Mouse (Mus musculus): ENCODE results near the gene Rab3il1. TPM values are rescaled to one million over a fixed set of nuclear protein-coding genes. Genes with fewer than 3 reads are reported as not detected.

Rab3il1 gene
- polyA plus RNA-seq, 1 experiment = 4.5 TPM

- Histone ChIP-seq H3K36me3 (ENCODE audit: control insufficient read depth, insufficient read depth) (no peaks in the 10 kb centered on the region), H3K27me3 (ENCODE audit: control insufficient read depth, insufficient read depth, insufficient read length) (no peaks in the 10 kb centered on the region), H3K79me2 (ENCODE audit: control insufficient read depth, insufficient read depth) (no peaks in the 10 kb centered on the region), H3K79me3 (ENCODE audit: low read depth) (no peaks in the 10 kb centered on the region), H3K4me3 (ENCODE audit: insufficient read depth, poor library complexity, severe bottlenecking) (no peak overlapping the region), H3ac (ENCODE audit: control insufficient read depth, insufficient read length, low read depth) (no peak overlapping the region)
- TF ChIP-seq MYOD1 (IDR thresholded peaks at IDR 0.05; ENCODE audit: control insufficient read depth, insufficient read length, low read depth) = peak; percentile 55
- no peak for TF ChIP-seq CEBPB (IDR thresholded peaks at IDR 0.05; ENCODE audit: low read depth)
These were observed 11.9 kb downstream of the Rab3il1 start for GRCm38 (mm10) chr19:10013348-10013747.

GRCm38 (mm10) chr19:10013913-10014312 is 12.4 kb downstream of the Rab3il1 start:
- TF ChIP-seq MYOD1 (IDR thresholded peaks at IDR 0.05; ENCODE audit: control insufficient read depth, insufficient read length, low read depth) = no peak
- no peak for TF ChIP-seq FOSL1 (IDR thresholded peaks at IDR 0.05; ENCODE audit: insufficient read depth, low read length, poor library complexity, severe bottlenecking)
- no peak for TF ChIP-seq CEBPB (IDR thresholded peaks at IDR 0.05; ENCODE audit: low read depth)
- TF ChIP-seq USF1 (IDR thresholded peaks at IDR 0.05; ENCODE audit: low read depth) = no peak
- TF ChIP-seq MAX (IDR thresholded peaks at IDR 0.05) = no peak
- TF ChIP-seq CTCF (IDR thresholded peaks at IDR 0.05; ENCODE audit: control insufficient read depth, insufficient read depth, insufficient read length) = no peak
- TF ChIP-seq MYOG (IDR thresholded peaks at IDR 0.05; ENCODE audit: control insufficient read depth, extremely low read depth, insufficient read length) = no peak
- no peaks in the 10 kb centered on the region for H3K36me3 ChIP-seq (ENCODE audit: control insufficient read depth, insufficient read depth)
- H3K4me3 ChIP-seq (ENCODE audit: insufficient read depth, poor library complexity, severe bottlenecking) = no peak overlapping the region
- no peaks in the 10 kb centered on the region for H3K79me2 ChIP-seq (ENCODE audit: control insufficient read depth, insufficient read depth)
- no peaks in the 10 kb centered on the region for H3K27me3 ChIP-seq (ENCODE audit: control insufficient read depth, insufficient read depth, insufficient read length)
- H3ac ChIP-seq (ENCODE audit: control insufficient read depth, insufficient read length, low read depth) = no peak overlapping the region
- no peaks in the 10 kb centered on the region for H3K79me3 ChIP-seq (ENCODE audit: low read depth)

DNA sequence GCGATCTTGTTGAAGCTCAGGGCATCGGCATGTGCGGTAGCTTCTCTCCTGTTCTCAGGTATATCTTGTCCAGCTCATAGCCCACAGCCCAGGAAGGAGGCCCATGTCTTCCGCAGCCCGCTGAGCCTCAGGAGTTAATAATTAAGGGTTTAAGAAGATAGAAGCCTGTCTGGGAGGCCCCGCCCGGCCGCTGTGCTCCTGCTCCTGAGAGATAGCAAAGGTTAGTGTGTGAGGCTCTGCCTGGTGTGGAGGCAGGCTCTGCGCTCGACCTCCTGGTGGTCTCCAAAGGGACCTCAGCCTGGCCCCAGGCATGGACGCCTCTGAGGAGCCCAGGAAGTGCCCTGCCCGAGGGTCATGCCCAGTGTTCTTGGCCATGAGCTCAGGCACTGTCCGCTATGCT is 13.4 kb downstream of the Rab3il1 start:
- TF ChIP-seq USF1 (IDR thresholded peaks at IDR 0.05; ENCODE audit: low read depth) = no peak
- TF ChIP-seq CTCF (IDR thresholded peaks at IDR 0.05; ENCODE audit: control insufficient read depth, insufficient read depth, insufficient read length) = no peak
- no peak for TF ChIP-seq MYOD1 (IDR thresholded peaks at IDR 0.05; ENCODE audit: control insufficient read depth, insufficient read length, low read depth)
- no peak for TF ChIP-seq MAX (IDR thresholded peaks at IDR 0.05)
- TF ChIP-seq CEBPB (IDR thresholded peaks at IDR 0.05; ENCODE audit: low read depth) = no peak
- TF ChIP-seq FOSL1 (IDR thresholded peaks at IDR 0.05; ENCODE audit: insufficient read depth, low read length, poor library complexity, severe bottlenecking) = no peak
- TF ChIP-seq MYOG (IDR thresholded peaks at IDR 0.05; ENCODE audit: control insufficient read depth, extremely low read depth, insufficient read length) = no peak
- Histone ChIP-seq H3K4me3 (ENCODE audit: insufficient read depth, poor library complexity, severe bottlenecking) (no peak overlapping the region), H3K79me3 (ENCODE audit: low read depth) (no peaks in the 10 kb centered on the region), H3K36me3 (ENCODE audit: control insufficient read depth, insufficient read depth) (no peaks in the 10 kb centered on the region), H3K79me2 (ENCODE audit: control insufficient read depth, insufficient read depth) (no peaks in the 10 kb centered on the region), H3ac (ENCODE audit: control insufficient read depth, insufficient read length, low read depth) (no peak overlapping the region), H3K27me3 (ENCODE audit: control insufficient read depth, insufficient read depth, insufficient read length) (no peaks in the 10 kb centered on the region)

GRCm38 (mm10) chr19:10015442-10015841 is 14.0 kb downstream of the Rab3il1 start:
- TF ChIP-seq CEBPB (IDR thresholded peaks at IDR 0.05; ENCODE audit: low read depth) = no peak
- no peak for TF ChIP-seq MYOG (IDR thresholded peaks at IDR 0.05; ENCODE audit: control insufficient read depth, extremely low read depth, insufficient read length)
- no peak for TF ChIP-seq USF1 (IDR thresholded peaks at IDR 0.05; ENCODE audit: low read depth)
- TF ChIP-seq FOSL1 (IDR thresholded peaks at IDR 0.05; ENCODE audit: insufficient read depth, low read length, poor library complexity, severe bottlenecking) = no peak
- TF ChIP-seq CTCF (IDR thresholded peaks at IDR 0.05; ENCODE audit: control insufficient read depth, insufficient read depth, insufficient read length) = no peak
- TF ChIP-seq MYOD1 (IDR thresholded peaks at IDR 0.05; ENCODE audit: control insufficient read depth, insufficient read length, low read depth) = no peak
- no peak for TF ChIP-seq MAX (IDR thresholded peaks at IDR 0.05)
- H3K79me3 ChIP-seq (ENCODE audit: low read depth) = no peaks in the 10 kb centered on the region
- H3K27me3 ChIP-seq (ENCODE audit: control insufficient read depth, insufficient read depth, insufficient read length) = no peaks in the 10 kb centered on the region
- H3K4me3 ChIP-seq (ENCODE audit: insufficient read depth, poor library complexity, severe bottlenecking) = no peak overlapping the region
- no peak overlapping the region for H3ac ChIP-seq (ENCODE audit: control insufficient read depth, insufficient read length, low read depth)
- no peaks in the 10 kb centered on the region for H3K79me2 ChIP-seq (ENCODE audit: control insufficient read depth, insufficient read depth)
- H3K36me3 ChIP-seq (ENCODE audit: control insufficient read depth, insufficient read depth) = no peaks in the 10 kb centered on the region

GRCm38 (mm10) chr19:10016151-10016550 is 14.7 kb downstream of the Rab3il1 start:
- Histone ChIP-seq H3ac (ENCODE audit: control insufficient read depth, insufficient read length, low read depth) (no peak overlapping the region), H3K27me3 (ENCODE audit: control insufficient read depth, insufficient read depth, insufficient read length) (no peaks in the 10 kb centered on the region), H3K36me3 (ENCODE audit: control insufficient read depth, insufficient read depth) (no peaks in the 10 kb centered on the region), H3K4me3 (ENCODE audit: insufficient read depth, poor library complexity, severe bottlenecking) (no peak overlapping the region), H3K79me3 (ENCODE audit: low read depth) (no peaks in the 10 kb centered on the region), H3K79me2 (ENCODE audit: control insufficient read depth, insufficient read depth) (no peaks in the 10 kb centered on the region)
- TF ChIP-seq USF1 (IDR thresholded peaks at IDR 0.05; ENCODE audit: low read depth) (no peak), MYOD1 (IDR thresholded peaks at IDR 0.05; ENCODE audit: control insufficient read depth, insufficient read length, low read depth) (no peak), MYOG (IDR thresholded peaks at IDR 0.05; ENCODE audit: control insufficient read depth, extremely low read depth, insufficient read length) (no peak), FOSL1 (IDR thresholded peaks at IDR 0.05; ENCODE audit: insufficient read depth, low read length, poor library complexity, severe bottlenecking) (no peak), CTCF (IDR thresholded peaks at IDR 0.05; ENCODE audit: control insufficient read depth, insufficient read depth, insufficient read length) (no peak), CEBPB (IDR thresholded peaks at IDR 0.05; ENCODE audit: low read depth) (no peak), MAX (IDR thresholded peaks at IDR 0.05) (no peak)

Measured in C2C12 (cell line).